Mouse (Mus musculus) lung, postnatal 0 days (tissue): Measurements from ENCODE around the gene Gm11939.

Source experiments
- CTCF ChIP-seq: IDR thresholded peaks from 2 replicates; pipeline ENCODE4 v1.5.1; 2016; ENCODE audit warnings: antibody characterized with exemption, mild to moderate bottlenecking
- EP300 ChIP-seq: IDR thresholded peaks from 2 replicates; pipeline ENCODE4 v1.6.1; 2016; ENCODE audit warnings: antibody characterized with exemption, mild to moderate bottlenecking, control low read depth

DNA sequence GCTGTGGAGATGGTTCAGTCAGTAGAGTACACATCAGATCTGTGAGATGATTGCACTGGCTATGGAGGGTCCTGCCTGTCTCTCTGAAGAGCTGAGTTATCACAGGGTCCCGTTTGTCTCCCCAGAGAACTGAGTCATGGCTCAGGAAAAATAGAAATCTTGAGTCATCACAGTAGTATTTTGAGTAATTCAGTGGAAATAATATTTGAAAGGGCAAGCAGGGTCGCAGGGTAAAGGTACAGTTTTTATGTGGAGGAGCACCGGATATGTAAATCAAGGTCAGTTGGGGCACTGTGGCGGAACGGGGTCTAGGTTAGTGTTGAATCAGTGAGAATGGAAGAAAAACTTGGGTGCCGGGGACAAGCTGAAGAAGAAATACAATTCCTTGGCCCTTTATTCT is 3.3 kb upstream of the Gm11939 start:
- TF ChIP-seq CTCF (no peak), EP300 (no peak)
